19 mouse cellular contexts compared by ENCODE assay signal in genomic region chr12:71534199-71534598, GRCm38 (mm10).
DNase-seq lines count a peak whose midpoint lies in the region; ATAC-seq lines count a peak whose summit lies in the region.
"Had no signal": no experiment of that assay in that cellular context is flagged by ENCODE, and none has a peak within 500 bp of the region (broad histone marks: within the 10 kb centered on the region; RNA-seq: fewer than 3 reads in every experiment).

No protein-coding gene starts in this region.

- DNase-seq in brain, embryonic 18.5 days (ENCODE audit: low read depth, low spot score) = peak; percentile 57
- no peak for DNase-seq in lung, postnatal 4 days
- DNase-seq in layer of hippocampus, adult 11-12 months (ENCODE audit: low spot score) = no peak
- no peak for DNase-seq in gastrocnemius, postnatal 4 days (ENCODE audit: low spot score in 2 of 2)
- DNase-seq in urinary bladder, adult 18-20 months (ENCODE audit: low spot score in 2 of 2) = no peak
- DNase-seq: adrenal gland, postnatal 25 days; B cell, adult 2 months; cerebellum, postnatal 14 days; embryo, embryonic 11 days; gastrocnemius, postnatal 10 days; heart, postnatal 10 days; lung, adult 2 months had no signal

- H3K36me3 ChIP-seq in forebrain, embryonic 15.5 days = no peaks in the 10 kb centered on the region
- H3K36me3 ChIP-seq in hindbrain, embryonic 15.5 days = no peaks in the 10 kb centered on the region
- H3K36me3 ChIP-seq in midbrain, embryonic 15.5 days (replicated peaks) = no peaks in the 10 kb centered on the region
- H3K36me3 ChIP-seq: intestine, embryonic 15.5 days; limb, embryonic 10.5 days had no signal

- 65% methylated on average over 4 of the region's 4 CpGs for WGBS in forebrain, embryonic 15.5 days
- WGBS in hindbrain, embryonic 15.5 days = 44% methylated on average over 4 of the region's 4 CpGs
- 47% methylated on average over 4 of the region's 4 CpGs for WGBS in midbrain, embryonic 15.5 days

- H3K27ac ChIP-seq in forebrain, embryonic 15.5 days (replicated peaks) = peak overlapping the region; percentile 73
- H3K27ac ChIP-seq in hindbrain, embryonic 15.5 days (replicated peaks) = peak overlapping the region; percentile 75
- peak overlapping the region; percentile 78 for H3K27ac ChIP-seq in midbrain, embryonic 15.5 days
- H3K27ac ChIP-seq: intestine, embryonic 15.5 days; kidney, postnatal 0 days; limb, embryonic 10.5 days had no signal

- peaks cover 23% of the 10 kb centered on the region for H3K4me1 ChIP-seq in forebrain, embryonic 15.5 days
- H3K4me1 ChIP-seq in hindbrain, embryonic 15.5 days (replicated peaks) = peaks cover 31% of the 10 kb centered on the region
- peaks cover 31% of the 10 kb centered on the region for H3K4me1 ChIP-seq in midbrain, embryonic 15.5 days
- H3K4me1 ChIP-seq: intestine, embryonic 15.5 days had no signal

- H3K4me2 ChIP-seq in forebrain, embryonic 15.5 days (replicated peaks) = no peak overlapping the region
- H3K4me2 ChIP-seq in hindbrain, embryonic 15.5 days = no peak overlapping the region
- no peak overlapping the region; the same call in 1 of the 2 replicates for H3K4me2 ChIP-seq in midbrain, embryonic 15.5 days
- H3K4me2 ChIP-seq: intestine, embryonic 15.5 days; liver, embryonic 11.5 days had no signal

- ATAC-seq in forebrain, embryonic 15.5 days (replicated peaks) = peak; percentile 18; the same call in 1 of the 2 replicates
- peak; percentile 69; the same call in 1 of the 2 replicates for ATAC-seq in hindbrain, embryonic 15.5 days (ENCODE audit: low FRiP score, low read depth)
- ATAC-seq in midbrain, embryonic 15.5 days (replicated peaks) = peak; percentile 80
- ATAC-seq: intestine, embryonic 15.5 days had no signal

- no peaks in the 10 kb centered on the region for H3K27me3 ChIP-seq in forebrain, embryonic 15.5 days
- H3K27me3 ChIP-seq in hindbrain, embryonic 15.5 days = no peaks in the 10 kb centered on the region
- H3K27me3 ChIP-seq in midbrain, embryonic 15.5 days (replicated peaks) = no peaks in the 10 kb centered on the region
- H3K27me3 ChIP-seq: intestine, embryonic 15.5 days had no signal

- H3K4me3 ChIP-seq in forebrain, embryonic 15.5 days = no peak overlapping the region
- no peak overlapping the region for H3K4me3 ChIP-seq in hindbrain, embryonic 15.5 days
- no peak overlapping the region for H3K4me3 ChIP-seq in midbrain, embryonic 15.5 days
- H3K4me3 ChIP-seq: intestine, embryonic 15.5 days; limb, embryonic 10.5 days had no signal

- H3K9me3 ChIP-seq in forebrain, embryonic 15.5 days = no peaks in the 10 kb centered on the region
- no peaks in the 10 kb centered on the region for H3K9me3 ChIP-seq in hindbrain, embryonic 15.5 days
- H3K9me3 ChIP-seq in midbrain, embryonic 15.5 days = no peaks in the 10 kb centered on the region
- H3K9me3 ChIP-seq: intestine, embryonic 15.5 days; limb, embryonic 10.5 days had no signal

- no peak overlapping the region for H3K9ac ChIP-seq in forebrain, embryonic 15.5 days (replicated peaks)
- no peak overlapping the region for H3K9ac ChIP-seq in hindbrain, embryonic 15.5 days
- no peak overlapping the region for H3K9ac ChIP-seq in midbrain, embryonic 15.5 days
- H3K9ac ChIP-seq: intestine, embryonic 15.5 days had no signal

Comparison
In these comparisons a context has a peak if more than half of its experiments do, and no peak if none do; other contexts are left out.
1. ATAC-seq: peak in every context shown above with its lines; median percentile 80 in midbrain, embryonic 15.5 days; 69 in hindbrain, embryonic 15.5 days; 18 in forebrain, embryonic 15.5 days.